Mouse (Mus musculus): ENCODE measurements at regions not wholly inside any gene's neighbourhood (a gene's known extent, or its start where the extent isn't known, plus 50 kb on each side); places are given as distances from the start of the nearest gene placed in this dataset.

GRCm38 (mm10) chr2:107609872-107610559 is 319.6 kb downstream of the Kcna4 start:
- Histone ChIP-seq H3K36me3 (ENCODE audit: poor library complexity, severe bottlenecking) (no peaks in the 10 kb centered on the region), H3K9ac (no peak overlapping the region), H3K9me3 (replicated peaks) (no peaks in the 10 kb centered on the region), H3K4me1 (0 out of 2 replicates have a peak, but pooled peaks cover 5% of the 10 kb centered on the region), H3K27me3 (no peaks in the 10 kb centered on the region), H3K27ac (no peak overlapping the region), H3K4me2 (no peak overlapping the region), H3K4me3 (no peak overlapping the region)
- ATAC-seq, result no peak
- 63% methylated on average over 5 of the region's 5 CpGs for WGBS

GRCm38 (mm10) chr2:107611811-107612210 is 321.4 kb downstream of the Kcna4 start:
- no peaks in the 10 kb centered on the region for H3K9me3 ChIP-seq (replicated peaks)
- H3K27ac ChIP-seq, result no peak overlapping the region
- 0 out of 2 replicates have a peak, but pooled peaks cover 5% of the 10 kb centered on the region for H3K4me1 ChIP-seq
- H3K4me2 ChIP-seq, result no peak overlapping the region
- H3K27me3 ChIP-seq, result no peaks in the 10 kb centered on the region
- H3K4me3 ChIP-seq, result no peak overlapping the region
- 17% methylated on average over 5 of the region's 5 CpGs for WGBS
- H3K36me3 ChIP-seq (ENCODE audit: poor library complexity, severe bottlenecking), result no peaks in the 10 kb centered on the region
- peak; percentile 48; the same call in 1 of the 2 replicates for ATAC-seq
- H3K9ac ChIP-seq, result no peak overlapping the region

GRCm38 (mm10) chr2:107612221-107612620 is 321.8 kb downstream of the Kcna4 start:
- ATAC-seq, result peak; percentile 62; the same call in 1 of the 2 replicates
- Histone ChIP-seq H3K4me1 (0 out of 2 replicates have a peak, but pooled peaks cover 5% of the 10 kb centered on the region), H3K27me3 (no peaks in the 10 kb centered on the region), H3K36me3 (ENCODE audit: poor library complexity, severe bottlenecking) (no peaks in the 10 kb centered on the region), H3K4me2 (no peak overlapping the region), H3K4me3 (no peak overlapping the region), H3K27ac (no peak overlapping the region), H3K9me3 (replicated peaks) (no peaks in the 10 kb centered on the region), H3K9ac (no peak overlapping the region)
- 11% methylated on average over 2 of the region's 2 CpGs for WGBS

- Histone ChIP-seq H3K27ac (no peak overlapping the region), H3K9me3 (replicated peaks) (no peaks in the 10 kb centered on the region), H3K9ac (no peak overlapping the region), H3K27me3 (no peaks in the 10 kb centered on the region), H3K4me3 (no peak overlapping the region), H3K4me2 (no peak overlapping the region), H3K4me1 (0 out of 2 replicates have a peak, but pooled peaks cover 5% of the 10 kb centered on the region), H3K36me3 (ENCODE audit: poor library complexity, severe bottlenecking) (no peaks in the 10 kb centered on the region)
- 71% methylated on average over 3 of the region's 3 CpGs for WGBS
- ATAC-seq, result no peak
Measured at GRCm38 (mm10) chr2:107614715-107615114, 324.3 kb downstream of the Kcna4 start.

- no peaks in the 10 kb centered on the region for H3K4me1 ChIP-seq
- no peak for ATAC-seq
- H3K9me3 ChIP-seq (replicated peaks), result no peaks in the 10 kb centered on the region
- H3K4me3 ChIP-seq, result no peak overlapping the region
- no peak overlapping the region for H3K9ac ChIP-seq
- no peak overlapping the region for H3K4me2 ChIP-seq
- H3K27me3 ChIP-seq, result no peaks in the 10 kb centered on the region
- H3K27ac ChIP-seq, result no peak overlapping the region
- no peaks in the 10 kb centered on the region for H3K36me3 ChIP-seq (ENCODE audit: poor library complexity, severe bottlenecking)
Measured at GRCm38 (mm10) chr2:107627458-107627857, 337.0 kb downstream of the Kcna4 start.

GRCm38 (mm10) chr2:107659176-107659575 is 368.7 kb downstream of the Kcna4 start:
- Histone ChIP-seq H3K9ac (no peak overlapping the region), H3K4me2 (no peak overlapping the region), H3K36me3 (ENCODE audit: poor library complexity, severe bottlenecking) (no peaks in the 10 kb centered on the region), H3K27me3 (no peaks in the 10 kb centered on the region), H3K9me3 (replicated peaks) (no peaks in the 10 kb centered on the region), H3K4me1 (no peaks in the 10 kb centered on the region), H3K27ac (no peak overlapping the region), H3K4me3 (no peak overlapping the region)
- no peak for ATAC-seq
